Mouse (Mus musculus) ES-Bruce4 (cell line): Measurements from ENCODE around the gene Grid2. TPM values are rescaled to one million over a fixed set of nuclear protein-coding genes. Genes with fewer than 3 reads are reported as not detected.

Experiments
- H3K27ac ChIP-seq: 2 replicates; pipeline ENCODE4 v1.5.1; 2012; ENCODE audit warnings: low read length, inconsistent platforms; ENCODE audit not compliant: insufficient read depth
- H3K27me3 ChIP-seq: 2 replicates; pipeline ENCODE4 v1.6.1; 2012; ENCODE audit warnings: mild to moderate bottlenecking, low read length, inconsistent platforms; ENCODE audit not compliant: control insufficient read depth, poor library complexity, insufficient read depth, severe bottlenecking
- H3K36me3 ChIP-seq: 2 replicates; pipeline ENCODE4 v1.6.1; 2012; ENCODE audit warnings: inconsistent platforms, mild to moderate bottlenecking, low read length, moderate library complexity; ENCODE audit not compliant: control insufficient read depth, poor library complexity, insufficient read depth, severe bottlenecking
- H3K4me1 ChIP-seq: one replicate; pipeline ENCODE4 v1.8.1; 2011; ENCODE audit warnings: low read length; ENCODE audit not compliant: control insufficient read depth, insufficient read depth
- H3K4me3 ChIP-seq: 2 replicates; pipeline ENCODE4 v1.5.1; 2011; ENCODE audit warnings: low read depth, mild to moderate bottlenecking, low read length
- H3K9ac ChIP-seq: 2 replicates; pipeline ENCODE4 v1.6.1; 2012; ENCODE audit warnings: low read depth, mild to moderate bottlenecking, inconsistent platforms; ENCODE audit not compliant: poor library complexity, severe bottlenecking
- H3K9me3 ChIP-seq: replicated peaks from 2 replicates; pipeline ENCODE4 v1.6.1; 2012; ENCODE audit warnings: mild to moderate bottlenecking, low read length, inconsistent platforms; ENCODE audit not compliant: control insufficient read depth, poor library complexity, insufficient read depth, severe bottlenecking
- CTCF ChIP-seq: IDR thresholded peaks from one replicate; pipeline ENCODE4 v1.8.1; 2011; ENCODE audit warnings: low read depth, low read length
- EP300 ChIP-seq: IDR thresholded peaks from 2 replicates; pipeline ENCODE4 v1.6.1; 2011; ENCODE audit warnings: low read depth, low read length; ENCODE audit not compliant: insufficient read depth
- POLR2A ChIP-seq: IDR thresholded peaks from one replicate; pipeline ENCODE4 v1.8.1; 2011; ENCODE audit warnings: low read length; ENCODE audit not compliant: insufficient read depth
- polyA plus RNA-seq: library from polyadenylated mRNA; stranded (reverse); fragments of >200 nt; gene quantifications from 2 replicates; pipeline ENCODE4 v1.2.4, GENCODE M21; 2011; ENCODE audit warnings: low read depth; ENCODE audit not compliant: missing spikeins, insufficient read depth, insufficient read length

Gene Grid2
- polyA plus RNA-seq: 0.15 TPM in 1 of 2 replicates, not detected in the other

DNA sequence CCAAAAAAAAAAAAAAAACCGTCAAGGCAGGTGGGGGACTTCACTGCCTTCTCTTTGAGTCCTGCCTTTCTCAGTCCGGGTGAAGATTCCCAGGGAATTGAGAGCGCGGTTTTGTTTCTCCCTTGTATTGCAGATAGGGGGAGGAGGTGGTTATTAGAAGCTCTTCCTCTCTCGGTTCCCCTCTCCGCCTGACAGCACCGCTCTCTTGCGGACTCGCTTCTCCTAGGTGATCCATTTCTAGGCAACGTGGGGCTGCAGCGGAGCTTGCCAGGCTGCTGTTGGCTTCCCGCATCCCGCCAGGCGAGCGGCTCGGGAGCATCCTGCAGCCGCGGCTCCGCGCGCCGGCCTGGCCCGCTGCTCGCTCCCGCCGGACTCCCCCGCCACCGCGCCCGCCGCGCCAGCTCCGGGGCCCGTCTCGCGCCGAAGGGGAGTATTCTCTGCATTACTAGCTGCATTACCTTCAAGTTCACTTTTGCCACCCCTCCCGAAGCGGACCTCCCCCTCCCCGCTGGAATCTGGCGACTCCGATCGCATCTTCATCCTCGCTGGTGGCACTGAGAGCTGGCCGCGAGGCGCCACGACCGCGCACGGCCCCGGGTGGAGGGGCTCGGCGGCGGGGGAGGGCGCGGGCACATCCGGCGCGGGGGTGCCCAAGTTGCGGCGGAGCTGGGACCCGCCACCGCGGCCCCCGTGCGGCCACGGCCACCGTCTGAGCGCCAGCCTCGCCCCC is at the start of gene Grid2:
Gene Grid2, plus strand, starts transcription at position 51 of the 730 bp plus-strand sequence.
- peak within 1 kb of the TSS; percentile 48 for H3K9ac ChIP-seq
- TF ChIP-seq EP300 (no peak), POLR2A (no peak), CTCF (no peak)
- no peaks in the 10 kb centered on the region for H3K9me3 ChIP-seq
- no peaks in the 10 kb centered on the region for H3K36me3 ChIP-seq
- peak within 1 kb of the TSS; percentile 58 for H3K4me3 ChIP-seq
- H3K27ac ChIP-seq: no peak within 1 kb of the TSS
- peaks cover 19% of the 10 kb centered on the region for H3K27me3 ChIP-seq
- no peaks in the 10 kb centered on the region for H3K4me1 ChIP-seq

DNA sequence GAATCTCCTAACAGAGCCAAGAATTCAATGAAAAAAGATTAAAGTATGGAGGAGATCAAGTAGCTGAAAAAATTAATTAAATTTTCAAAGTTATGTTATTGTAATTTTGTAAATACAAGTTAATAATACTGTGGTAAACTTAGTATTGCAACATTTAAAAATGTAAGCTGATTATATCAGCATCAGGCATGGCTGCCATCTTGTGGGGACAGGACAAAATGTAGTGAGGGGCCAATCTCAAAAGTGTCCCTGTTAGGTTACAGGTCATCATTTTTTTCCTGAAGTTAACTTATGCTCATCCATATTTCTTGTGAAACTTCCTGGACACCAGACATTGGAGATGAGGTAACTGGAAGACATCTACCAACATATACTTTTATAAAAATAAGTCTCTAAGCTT is 4.9 kb upstream of the Grid2 start:
- H3K9ac ChIP-seq: no peak overlapping the region
- TF ChIP-seq EP300 (no peak), CTCF (no peak), POLR2A (no peak)
- no peaks in the 10 kb centered on the region for H3K36me3 ChIP-seq
- no peaks in the 10 kb centered on the region for H3K4me1 ChIP-seq
- H3K9me3 ChIP-seq: no peaks in the 10 kb centered on the region
- peaks cover 5% of the 10 kb centered on the region for H3K27me3 ChIP-seq
- no peak overlapping the region for H3K4me3 ChIP-seq
- H3K27ac ChIP-seq: no peak overlapping the region

- Histone ChIP-seq H3K9ac (peak overlapping the region; percentile 48), H3K27me3 (peaks cover 19% of the 10 kb centered on the region), H3K27ac (no peak overlapping the region), H3K9me3 (no peaks in the 10 kb centered on the region), H3K4me1 (no peaks in the 10 kb centered on the region), H3K4me3 (peak overlapping the region; percentile 58), H3K36me3 (no peaks in the 10 kb centered on the region)
- TF ChIP-seq EP300 (no peak), POLR2A (no peak), CTCF (no peak)
Measured at GRCm38 (mm10) chr6:63256556-63257405, 1.1 kb downstream of the Grid2 start.

DNA sequence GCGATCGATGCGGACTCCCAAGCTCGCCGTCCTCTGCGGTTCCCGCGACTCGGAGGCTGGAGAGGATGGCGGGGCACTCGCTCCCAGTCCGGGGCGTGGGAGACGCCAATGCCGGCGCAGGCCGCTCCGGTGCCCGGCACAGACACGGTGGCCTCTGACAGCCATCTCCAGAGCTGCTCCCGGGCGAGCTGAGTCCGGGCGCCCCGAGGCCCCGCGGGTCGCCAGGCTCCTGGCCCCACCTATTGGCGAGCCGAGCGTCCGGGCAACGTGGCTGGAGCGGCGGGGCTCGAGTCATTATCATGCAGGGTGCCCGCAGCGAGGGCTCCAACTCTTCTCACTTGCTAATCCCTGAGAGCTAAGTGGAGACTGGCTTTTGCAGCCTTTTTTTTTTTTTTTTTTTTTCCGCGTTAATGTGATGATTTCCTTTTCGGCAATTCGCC is 1.8 kb downstream of the Grid2 start:
- Histone ChIP-seq H3K9ac (peak overlapping the region; percentile 48), H3K27me3 (peaks cover 19% of the 10 kb centered on the region), H3K27ac (no peak overlapping the region), H3K4me1 (no peaks in the 10 kb centered on the region), H3K9me3 (no peaks in the 10 kb centered on the region), H3K4me3 (peak overlapping the region; percentile 58), H3K36me3 (no peaks in the 10 kb centered on the region)
- no peak for TF ChIP-seq EP300
- no peak for TF ChIP-seq POLR2A
- TF ChIP-seq CTCF: no peak

DNA sequence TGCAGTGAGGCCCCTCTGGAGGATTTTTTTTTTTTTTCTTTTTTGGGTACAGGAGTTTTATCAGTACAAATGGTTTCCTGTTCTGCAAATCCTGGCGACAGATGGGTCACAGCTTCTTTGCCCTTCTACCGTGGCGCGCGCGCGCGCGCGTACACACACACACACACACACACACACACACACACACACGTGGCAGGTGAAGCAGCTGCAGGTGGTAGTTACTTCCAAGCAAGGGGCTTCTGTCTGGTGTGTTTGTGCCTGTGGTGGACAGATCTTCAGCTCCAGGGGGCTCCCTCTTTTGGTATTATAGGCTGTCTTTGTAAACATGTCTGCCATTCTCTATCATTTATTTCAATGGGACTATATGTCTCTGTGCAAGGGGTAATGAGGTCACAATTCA is 2.2 kb downstream of the Grid2 start:
- TF ChIP-seq CTCF: no peak
- no peak for TF ChIP-seq POLR2A
- TF ChIP-seq EP300: no peak

More for the DNA sequence above, 2.2 kb downstream of the Grid2 start:
- Histone ChIP-seq H3K27ac (no peak overlapping the region), H3K36me3 (no peaks in the 10 kb centered on the region), H3K27me3 (peaks cover 19% of the 10 kb centered on the region), H3K4me1 (no peaks in the 10 kb centered on the region), H3K9ac (peak overlapping the region; percentile 48; the same call in 1 of the 2 replicates), H3K4me3 (no peak overlapping the region; the same call in 1 of the 2 replicates), H3K9me3 (no peaks in the 10 kb centered on the region)
